Mouse (Mus musculus): ENCODE results near the gene Aplp2. TPM values are rescaled to one million over a fixed set of nuclear protein-coding genes. Genes with fewer than 3 reads are reported as not detected.
A peak's percentile ranks its signal among the peaks of the same experiment; 100 is the strongest.

Aplp2 gene
- polyA plus RNA-seq (2012; rRNA removed), result 710 and 720 TPM in 2 replicates

GRCm38 (mm10) chr9:31211690-31212499, at the start of gene Aplp2:
Aplp2 (minus strand) TSS chr9:31211815.
- TF ChIP-seq CTCF (IDR thresholded peaks at IDR 0.05; ENCODE audit: extremely low read depth, insufficient read depth, low read length), result no peak
- peak; percentile 98 for TF ChIP-seq POLR2A (IDR thresholded peaks at IDR 0.05; ENCODE audit: extremely low read depth, insufficient read depth, low read length)
- H3K4me1 ChIP-seq (ENCODE audit: control insufficient read depth, insufficient read depth, low read length), result peaks cover 7% of the 10 kb centered on the region
- peak within 1 kb of the TSS; percentile 96 for H3K27ac ChIP-seq (ENCODE audit: insufficient read depth, low read length)
- H3K4me3 ChIP-seq (ENCODE audit: insufficient read depth, low read length), result peak within 1 kb of the TSS; percentile 55

- Histone ChIP-seq H3K27ac (ENCODE audit: insufficient read depth, low read length) (no peak overlapping the region), H3K4me3 (ENCODE audit: insufficient read depth, low read length) (no peak overlapping the region), H3K4me1 (ENCODE audit: control insufficient read depth, insufficient read depth, low read length) (no peaks in the 10 kb centered on the region)
- no peak for TF ChIP-seq POLR2A (IDR thresholded peaks at IDR 0.05; ENCODE audit: extremely low read depth, insufficient read depth, low read length)
- TF ChIP-seq CTCF (IDR thresholded peaks at IDR 0.05; ENCODE audit: extremely low read depth, insufficient read depth, low read length), result no peak
Observed at GRCm38 (mm10) chr9:31260219-31260618, 48.6 kb upstream of the Aplp2 start.

GRCm38 (mm10) chr9:31258237-31258636, 46.6 kb upstream of the Aplp2 start:
- no peak overlapping the region for H3K27ac ChIP-seq (ENCODE audit: insufficient read depth, low read length)
- TF ChIP-seq CTCF (IDR thresholded peaks at IDR 0.05; ENCODE audit: extremely low read depth, insufficient read depth, low read length), result no peak
- no peak for TF ChIP-seq POLR2A (IDR thresholded peaks at IDR 0.05; ENCODE audit: extremely low read depth, insufficient read depth, low read length)
- H3K4me1 ChIP-seq (ENCODE audit: control insufficient read depth, insufficient read depth, low read length), result no peaks in the 10 kb centered on the region
- no peak overlapping the region for H3K4me3 ChIP-seq (ENCODE audit: insufficient read depth, low read length)

GRCm38 (mm10) chr9:31255953-31256352, 44.3 kb upstream of the Aplp2 start:
- H3K4me3 ChIP-seq (ENCODE audit: insufficient read depth, low read length), result no peak overlapping the region
- H3K4me1 ChIP-seq (ENCODE audit: control insufficient read depth, insufficient read depth, low read length), result no peaks in the 10 kb centered on the region
- no peak overlapping the region for H3K27ac ChIP-seq (ENCODE audit: insufficient read depth, low read length)
- TF ChIP-seq CTCF (IDR thresholded peaks at IDR 0.05; ENCODE audit: extremely low read depth, insufficient read depth, low read length) (no peak), POLR2A (IDR thresholded peaks at IDR 0.05; ENCODE audit: extremely low read depth, insufficient read depth, low read length) (no peak)

- H3K27ac ChIP-seq (ENCODE audit: insufficient read depth, low read length), result no peak overlapping the region
- TF ChIP-seq CTCF (IDR thresholded peaks at IDR 0.05; ENCODE audit: extremely low read depth, insufficient read depth, low read length), result no peak
- no peak for TF ChIP-seq POLR2A (IDR thresholded peaks at IDR 0.05; ENCODE audit: extremely low read depth, insufficient read depth, low read length)
- H3K4me1 ChIP-seq (ENCODE audit: control insufficient read depth, insufficient read depth, low read length), result no peaks in the 10 kb centered on the region
- H3K4me3 ChIP-seq (ENCODE audit: insufficient read depth, low read length), result no peak overlapping the region
Observed at GRCm38 (mm10) chr9:31254697-31255004, 43.0 kb upstream of the Aplp2 start.

- Histone ChIP-seq H3K4me1 (ENCODE audit: control insufficient read depth, insufficient read depth, low read length) (no peaks in the 10 kb centered on the region), H3K4me3 (ENCODE audit: insufficient read depth, low read length) (no peak overlapping the region), H3K27ac (ENCODE audit: insufficient read depth, low read length) (no peak overlapping the region)
- TF ChIP-seq CTCF (IDR thresholded peaks at IDR 0.05; ENCODE audit: extremely low read depth, insufficient read depth, low read length) (no peak), POLR2A (IDR thresholded peaks at IDR 0.05; ENCODE audit: extremely low read depth, insufficient read depth, low read length) (no peak)
Observed at GRCm38 (mm10) chr9:31253866-31254696, 42.5 kb upstream of the Aplp2 start.

- Histone ChIP-seq H3K4me1 (ENCODE audit: control insufficient read depth, insufficient read depth, low read length) (no peaks in the 10 kb centered on the region), H3K27ac (ENCODE audit: insufficient read depth, low read length) (no peak overlapping the region), H3K4me3 (ENCODE audit: insufficient read depth, low read length) (no peak overlapping the region)
- TF ChIP-seq CTCF (IDR thresholded peaks at IDR 0.05; ENCODE audit: extremely low read depth, insufficient read depth, low read length), result no peak
- TF ChIP-seq POLR2A (IDR thresholded peaks at IDR 0.05; ENCODE audit: extremely low read depth, insufficient read depth, low read length), result no peak
Observed at GRCm38 (mm10) chr9:31253311-31253734, 41.7 kb upstream of the Aplp2 start.

GRCm38 (mm10) chr9:31252182-31252799, 40.7 kb upstream of the Aplp2 start:
- no peak overlapping the region for H3K27ac ChIP-seq (ENCODE audit: insufficient read depth, low read length)
- H3K4me1 ChIP-seq (ENCODE audit: control insufficient read depth, insufficient read depth, low read length), result no peaks in the 10 kb centered on the region
- H3K4me3 ChIP-seq (ENCODE audit: insufficient read depth, low read length), result no peak overlapping the region
- TF ChIP-seq POLR2A (IDR thresholded peaks at IDR 0.05; ENCODE audit: extremely low read depth, insufficient read depth, low read length), result no peak
- no peak for TF ChIP-seq CTCF (IDR thresholded peaks at IDR 0.05; ENCODE audit: extremely low read depth, insufficient read depth, low read length)

GRCm38 (mm10) chr9:31247447-31248220, 36.0 kb upstream of the Aplp2 start:
- H3K4me3 ChIP-seq (ENCODE audit: insufficient read depth, low read length), result no peak overlapping the region
- TF ChIP-seq CTCF (IDR thresholded peaks at IDR 0.05; ENCODE audit: extremely low read depth, insufficient read depth, low read length) (no peak), POLR2A (IDR thresholded peaks at IDR 0.05; ENCODE audit: extremely low read depth, insufficient read depth, low read length) (no peak)
- peaks cover 2% of the 10 kb centered on the region; the same call in 1 of the 2 replicates for H3K4me1 ChIP-seq (ENCODE audit: control insufficient read depth, insufficient read depth, low read length)
- H3K27ac ChIP-seq (ENCODE audit: insufficient read depth, low read length), result no peak overlapping the region
